Mouse (Mus musculus): ENCODE measurements at regions not wholly inside any gene's neighbourhood (a gene's known extent, or its start where the extent isn't known, plus 50 kb on each side); places are given as distances from the start of the nearest gene placed in this dataset.

GRCm38 (mm10) chr9:100404426-100404825 lies 82.2 kb downstream of the Il20rb start:
- no peak for DNase-seq (ENCODE audit: low read depth)

DNA sequence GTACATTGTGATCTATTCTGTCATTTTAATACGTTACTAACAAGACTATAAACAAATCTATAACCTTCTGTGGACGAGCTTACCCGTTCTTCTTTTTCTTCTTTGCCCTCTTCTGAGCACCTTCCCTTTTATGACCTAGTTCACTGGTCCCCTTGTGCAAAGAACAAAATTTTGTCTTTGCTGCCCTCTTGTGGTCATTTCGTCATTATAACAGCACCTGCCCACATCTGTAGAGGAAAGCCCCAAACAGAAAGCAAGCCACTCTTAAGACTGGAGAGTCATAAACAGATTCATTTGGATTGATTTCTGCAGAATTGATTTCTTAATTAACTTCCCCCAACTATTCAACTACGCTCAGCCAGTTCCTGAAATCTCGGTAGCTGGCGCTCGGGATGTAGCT lies 86.2 kb downstream of the Il20rb start:
- DNase-seq (ENCODE audit: low read depth): peak; percentile 82

DNA sequence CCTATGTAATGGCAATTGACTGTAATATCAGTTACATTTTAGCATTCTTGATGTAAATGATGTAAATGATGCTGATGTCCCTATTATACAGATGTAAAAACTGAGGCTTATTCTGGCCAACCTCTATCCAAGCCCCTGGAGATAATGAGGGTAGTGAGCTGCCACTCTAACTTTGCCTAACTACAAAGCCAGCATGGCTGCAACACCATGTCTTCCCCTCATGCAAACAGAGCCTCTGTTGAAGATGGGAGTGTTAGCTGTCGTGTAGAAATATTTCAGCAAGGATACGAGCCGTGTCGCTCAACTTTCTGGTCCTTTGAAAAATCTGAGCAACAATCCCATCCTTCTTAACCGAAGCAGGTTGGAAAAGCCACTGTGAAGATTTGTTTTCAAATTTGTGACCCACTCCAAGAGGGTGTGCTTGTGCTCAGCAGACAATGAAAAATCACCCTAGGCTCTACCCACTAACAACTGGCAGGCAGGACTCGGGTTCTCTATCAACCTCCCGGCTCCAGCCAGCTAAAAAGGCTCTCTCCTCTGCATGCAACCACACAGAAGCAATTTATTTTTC lies 90.2 kb downstream of the Il20rb start:
- no peak for DNase-seq (ENCODE audit: low read depth)

GRCm38 (mm10) chr9:100395711-100396110 lies 90.9 kb downstream of the Il20rb start:
- DNase-seq (ENCODE audit: low read depth): peak; percentile 78

- DNase-seq (ENCODE audit: low read depth): peak; percentile 7
Measured at GRCm38 (mm10) chr9:100394632-100395031, 92.0 kb downstream of the Il20rb start.

DNA sequence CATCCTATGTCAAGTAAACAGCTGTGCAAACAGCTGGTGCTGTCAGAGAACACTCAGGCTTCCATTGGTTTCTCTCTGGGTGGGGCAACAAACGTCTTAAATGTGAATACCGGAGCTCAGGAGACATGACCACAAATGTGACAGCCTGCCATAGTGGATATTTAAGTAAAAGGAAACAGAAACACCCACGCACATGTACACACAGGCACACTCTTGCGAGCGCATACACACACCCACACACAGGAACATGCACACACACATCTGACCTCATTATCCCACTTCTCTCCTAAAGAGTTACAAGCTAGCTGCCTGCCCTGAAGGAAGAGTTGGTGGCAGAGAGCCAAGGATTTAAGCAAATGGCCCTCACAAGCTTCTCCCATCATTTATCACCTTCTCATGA lies 92.4 kb downstream of the Il20rb start:
- no peak for DNase-seq (ENCODE audit: low read depth)

- no peak for DNase-seq (ENCODE audit: low read depth)
Measured at GRCm38 (mm10) chr9:100392262-100392661, 94.3 kb downstream of the Il20rb start.

- no peak for DNase-seq (ENCODE audit: low read depth)
Measured at GRCm38 (mm10) chr9:100391566-100392213, 94.9 kb downstream of the Il20rb start.

DNA sequence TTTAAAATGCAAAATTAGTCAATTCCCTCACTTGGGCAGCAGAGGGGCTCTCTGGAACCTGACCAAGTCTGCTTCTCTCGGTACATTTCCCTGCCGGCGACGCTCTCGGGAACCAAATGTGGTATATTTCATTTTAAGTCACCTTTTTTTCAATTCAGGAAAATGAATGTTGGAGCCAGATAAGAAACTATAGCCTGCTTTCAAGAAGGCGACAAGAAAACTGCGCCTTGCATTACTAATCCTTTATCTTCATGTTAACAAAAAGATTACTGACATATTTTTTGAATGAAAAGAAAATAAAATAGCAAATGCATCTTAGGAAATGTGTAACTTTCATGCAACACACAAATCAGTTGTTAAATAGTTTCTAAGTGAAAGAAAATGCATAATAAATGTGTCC lies 98.2 kb downstream of the Il20rb start:
- no peak for DNase-seq (ENCODE audit: low read depth)

DNA sequence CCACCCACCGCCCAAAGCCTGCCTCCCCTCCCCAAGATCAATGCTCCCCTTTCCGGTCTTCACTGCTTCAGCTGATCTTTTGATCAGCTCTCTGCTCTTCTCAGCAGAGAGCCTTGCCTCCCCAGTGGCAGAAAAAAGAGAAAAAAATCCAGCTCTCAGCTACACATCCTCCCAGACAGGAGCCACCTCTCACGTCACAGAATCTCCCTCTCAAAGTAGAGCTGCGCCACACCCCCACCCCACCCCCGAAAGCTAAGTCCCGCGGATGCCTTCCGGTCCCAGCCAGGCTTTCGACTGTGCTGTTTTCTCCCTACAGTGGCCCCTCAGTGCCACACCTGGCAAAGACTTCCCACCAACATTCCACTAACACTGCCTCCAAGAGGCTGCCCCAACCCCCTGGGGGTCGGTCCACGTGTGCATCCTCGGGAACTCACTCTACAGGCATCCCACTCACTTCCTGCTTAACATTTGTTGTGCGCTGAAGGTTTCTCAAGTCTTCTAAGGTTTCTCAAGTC lies 99.4 kb downstream of the Il20rb start:
- DNase-seq (ENCODE audit: low read depth): peak; percentile 28

DNA sequence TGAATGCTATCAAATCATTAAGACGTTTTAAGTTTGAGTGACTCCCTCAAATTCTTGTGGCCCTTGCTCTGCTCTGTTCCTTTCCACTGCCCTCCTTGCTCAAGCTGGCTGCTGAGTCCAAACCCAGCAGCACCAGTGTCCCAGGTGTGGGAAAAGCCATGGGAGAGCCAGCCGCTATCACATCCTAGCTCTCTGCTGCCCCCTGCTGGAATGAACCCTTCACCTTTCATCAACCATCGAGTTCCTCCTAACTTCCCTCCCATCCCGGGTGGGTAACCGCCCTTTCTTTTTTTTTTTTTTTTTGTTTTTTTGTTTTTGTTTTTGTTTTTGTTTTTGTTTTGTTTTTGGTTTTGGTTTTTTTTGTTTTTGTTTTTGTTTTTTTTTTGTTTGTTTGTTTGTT lies 104.1 kb downstream of the Il20rb start:
- peak; percentile 62 for DNase-seq (ENCODE audit: low read depth)

DNA sequence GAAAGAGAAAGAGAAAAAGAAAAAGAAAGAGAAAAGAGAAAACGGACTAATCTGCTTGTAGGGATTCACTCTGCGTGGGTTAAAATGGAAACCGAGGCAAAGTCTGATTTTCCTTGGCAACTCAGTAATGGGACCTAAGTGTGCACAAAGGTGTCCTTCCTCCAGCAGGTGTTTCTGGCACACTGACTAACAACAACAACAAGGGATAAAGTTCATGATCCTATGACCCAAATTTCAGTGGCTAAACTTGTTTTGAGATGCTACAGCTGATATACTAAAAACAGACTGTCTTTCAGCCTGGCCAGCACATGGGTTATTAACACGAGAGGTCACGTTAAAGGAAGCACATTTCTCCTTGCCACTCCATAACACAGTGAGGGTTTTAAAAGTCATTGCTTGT lies 116.7 kb downstream of the Il20rb start:
- DNase-seq (ENCODE audit: low read depth): no peak

GRCm38 (mm10) chr9:100366816-100367215 lies 119.8 kb downstream of the Il20rb start:
- no peak for DNase-seq (ENCODE audit: low read depth)

DNA sequence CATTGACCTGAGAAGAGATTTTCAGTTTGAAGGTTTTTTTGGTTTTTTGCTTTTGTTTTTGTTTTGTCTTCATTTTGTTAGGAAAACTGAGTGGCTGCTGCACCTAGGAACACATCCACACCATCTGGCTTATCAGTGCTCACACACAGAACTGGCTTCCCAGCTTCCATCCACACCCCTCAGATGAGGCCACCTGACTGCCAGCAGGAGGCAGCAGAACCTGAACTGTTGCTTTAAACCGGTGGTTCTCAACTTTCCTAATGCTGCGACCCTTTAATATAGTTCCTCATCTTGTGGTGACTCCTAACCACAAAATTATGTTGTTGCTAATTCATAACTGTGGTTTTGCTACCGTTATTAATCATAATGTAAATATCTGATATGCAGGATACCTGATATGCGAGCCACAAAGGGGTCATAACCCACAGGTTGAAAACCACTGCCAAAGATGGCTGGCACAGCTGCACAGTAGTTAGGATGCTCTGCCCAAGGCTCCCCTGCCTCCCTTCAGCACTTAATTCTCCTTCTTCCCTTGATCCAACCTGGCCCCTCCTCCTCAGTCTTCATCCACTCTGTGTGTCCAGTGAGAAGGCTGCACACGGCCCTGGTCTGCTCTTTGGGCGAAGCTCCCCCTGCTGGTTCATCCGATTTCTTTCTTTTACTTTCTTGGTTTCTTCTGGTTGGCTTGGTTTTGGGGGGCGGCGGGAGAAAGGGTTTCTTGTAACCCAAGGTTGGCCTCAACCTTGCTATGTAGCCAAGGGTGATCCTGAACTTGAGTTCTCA lies 126.5 kb downstream of the Il20rb start:
- DNase-seq (ENCODE audit: low read depth): peak; percentile 26

DNA sequence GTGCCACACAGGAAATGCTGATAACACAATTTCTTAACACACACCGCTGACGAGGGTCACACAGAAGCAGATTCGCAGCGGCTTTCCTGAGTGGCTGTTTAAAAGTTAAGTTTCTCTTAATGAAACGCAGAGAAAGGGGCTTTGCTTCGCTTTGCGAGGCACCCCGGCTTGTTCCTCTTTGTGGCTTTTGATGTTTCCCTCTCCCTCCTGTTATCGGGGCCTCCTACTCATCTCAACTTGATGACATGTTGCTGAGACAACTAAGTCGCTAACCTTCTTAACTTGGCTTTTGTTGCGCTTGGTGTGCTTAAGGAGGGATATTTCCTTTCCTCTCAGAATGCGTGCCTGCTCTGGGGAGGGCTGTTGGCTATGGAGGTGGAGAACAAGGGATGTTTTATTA lies 129.0 kb downstream of the Il20rb start:
- no peak for DNase-seq (ENCODE audit: low read depth)

GRCm38 (mm10) chr9:100340796-100341195 lies 145.8 kb downstream of the Il20rb start:
- no peak for DNase-seq (ENCODE audit: low read depth)

DNA sequence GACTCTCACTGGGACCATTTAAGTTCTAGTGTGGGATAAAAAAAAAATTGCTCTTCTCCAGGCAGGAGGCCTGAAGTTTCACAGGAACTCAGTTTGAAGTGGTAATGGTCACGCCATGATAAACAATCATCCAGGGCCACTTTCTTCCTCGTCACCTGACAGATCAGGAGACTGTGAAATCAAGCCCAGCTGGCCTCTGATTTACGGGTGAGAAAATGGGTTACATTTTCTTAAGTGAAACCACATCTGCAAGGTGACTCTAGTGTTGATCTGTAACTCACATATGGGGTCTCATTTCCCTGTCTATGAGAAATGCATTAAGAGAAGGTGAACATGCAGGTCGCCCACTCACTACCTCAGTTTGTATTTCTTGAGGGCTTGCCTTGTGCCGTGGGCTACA lies 178.8 kb downstream of the Il20rb start:
- no peak for DNase-seq (ENCODE audit: low read depth)

GRCm38 (mm10) chr9:100307364-100307763 lies 179.2 kb downstream of the Il20rb start:
- no peak for DNase-seq (ENCODE audit: low read depth)

GRCm38 (mm10) chr9:100303762-100304161 lies 182.8 kb downstream of the Il20rb start:
- no peak for DNase-seq (ENCODE audit: low read depth)

DNA sequence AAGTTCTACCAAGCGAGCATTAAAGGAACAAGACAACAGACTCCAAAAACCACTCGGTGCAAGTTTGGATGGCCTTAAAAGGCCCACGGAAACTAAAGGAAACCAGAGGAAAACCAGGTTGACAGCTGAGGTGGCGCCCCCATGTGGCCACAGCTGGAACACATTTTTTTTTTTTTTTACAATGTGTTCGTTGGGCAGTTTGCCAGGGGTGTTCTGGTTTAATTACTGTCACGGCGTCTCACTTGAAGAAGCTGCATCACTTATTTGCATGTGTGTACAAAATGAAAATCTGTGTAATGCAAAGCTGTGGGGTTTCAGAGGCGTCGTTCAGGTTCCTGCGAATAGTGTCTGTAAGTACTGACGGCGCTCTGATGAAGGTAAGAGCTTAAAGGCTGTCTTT lies 185.0 kb downstream of the Il20rb start:
- no peak for DNase-seq (ENCODE audit: low read depth)

DNA sequence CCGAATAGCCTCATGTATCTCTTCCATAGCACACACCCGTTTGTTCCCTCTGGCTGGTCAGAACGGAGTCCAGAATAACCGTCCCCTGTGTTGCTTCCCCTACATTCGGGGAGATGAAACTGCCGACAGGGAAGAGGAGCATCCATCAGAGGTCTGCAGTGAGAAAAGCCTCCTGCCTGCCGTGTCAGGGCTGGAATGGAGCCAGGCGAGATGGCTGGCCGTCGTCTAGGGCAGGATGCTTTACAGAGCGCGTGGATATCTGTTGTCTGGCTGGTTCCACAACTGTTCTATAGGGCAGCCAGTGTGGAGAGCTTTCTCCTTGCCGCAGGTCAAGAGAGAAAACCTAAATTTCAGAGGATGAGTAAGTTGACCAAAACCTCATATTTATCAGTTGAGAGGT lies 209.2 kb downstream of the Il20rb start:
- no peak for DNase-seq (ENCODE audit: low read depth)

DNA sequence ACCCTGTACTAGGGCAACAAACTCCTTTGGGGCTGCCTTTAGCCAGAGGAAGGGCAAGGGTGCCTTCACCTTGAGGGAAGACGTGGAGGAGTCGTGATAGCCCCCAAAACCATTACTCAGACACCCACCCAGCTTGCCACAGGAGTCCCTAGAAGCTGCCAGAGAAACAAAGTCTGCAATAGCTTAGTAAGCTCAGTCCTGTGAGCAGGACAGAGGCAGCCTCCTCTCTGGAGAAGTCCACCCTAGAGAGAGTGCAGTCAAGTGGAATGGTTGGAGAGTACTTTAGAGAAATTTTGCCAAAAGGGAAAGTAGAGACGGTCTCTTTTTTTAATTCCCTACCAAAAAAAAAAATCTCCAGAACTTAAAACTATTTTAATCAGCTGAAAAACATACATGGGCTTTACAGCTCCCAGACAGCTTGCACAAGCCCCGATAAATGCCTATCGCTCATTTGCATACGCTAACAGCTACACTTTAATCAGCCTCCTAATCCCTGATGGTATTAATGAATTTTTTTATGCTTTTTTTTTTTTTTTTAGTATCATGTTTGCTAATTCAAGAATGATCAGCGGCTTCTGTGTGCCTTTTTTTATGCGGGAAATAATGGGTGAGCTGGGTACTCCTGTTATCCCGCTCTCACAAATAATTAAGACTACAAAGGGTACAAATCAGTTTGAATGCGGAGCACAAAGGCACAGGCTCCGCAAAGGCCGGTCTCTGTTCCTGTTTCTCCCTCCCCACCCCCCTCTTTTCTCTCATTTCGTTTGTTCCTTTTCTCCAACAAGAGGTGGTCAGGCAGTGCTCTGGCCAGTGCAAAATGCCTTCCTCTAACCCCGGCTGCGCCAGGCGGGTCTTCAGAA lies 219.8 kb downstream of the Il20rb start:
- DNase-seq (ENCODE audit: low read depth): no peak

Measured in induced T-regulatory cell, adult 2 months (primary cell).